Mouse (Mus musculus) CD4-positive helper T cell, adult 2 months (primary cell): Measurements from ENCODE around the gene Sap30bp.

Experiments used
- DNase-seq: peaks from one replicate; pipeline ENCODE4 v3.0.0-alpha.2; 2012; ENCODE audit warnings: low read depth, missing footprints, low spot score

The Sap30bp gene

GRCm38 (mm10) chr11:115955195-115955858, 22.2 kb downstream of the Sap30bp start:
- DNase-seq: peak; percentile 43

- DNase-seq: no peak
Observed at GRCm38 (mm10) chr11:115956453-115956852, 23.4 kb downstream of the Sap30bp start.

GRCm38 (mm10) chr11:115957971-115958370, 24.9 kb downstream of the Sap30bp start:
- DNase-seq: no peak

GRCm38 (mm10) chr11:115959018-115959417, 25.9 kb downstream of the Sap30bp start:
- no peak for DNase-seq

- no peak for DNase-seq
Observed at GRCm38 (mm10) chr11:115962651-115963412, 29.8 kb downstream of the Sap30bp start.

GRCm38 (mm10) chr11:115964977-115965604, 32.0 kb downstream of the Sap30bp start:
- DNase-seq: no peak

- DNase-seq: peak; percentile 15
Observed at GRCm38 (mm10) chr11:115968731-115969405, 35.8 kb downstream of the Sap30bp start.

GRCm38 (mm10) chr11:115970006-115970673, 37.1 kb downstream of the Sap30bp start:
- DNase-seq: no peak

GRCm38 (mm10) chr11:115971016-115971415, 37.9 kb downstream of the Sap30bp start:
- no peak for DNase-seq

- DNase-seq: peak; percentile 69
Observed at GRCm38 (mm10) chr11:115974309-115975082, 41.4 kb downstream of the Sap30bp start, which contains the start of gene Itgb4. TSS of gene Itgb4 (plus strand) at chr11:115974709.

- no peak for DNase-seq
Observed at GRCm38 (mm10) chr11:115975083-115975420, 42.0 kb downstream of the Sap30bp start.

GRCm38 (mm10) chr11:115975544-115975943, 42.5 kb downstream of the Sap30bp start:
- no peak for DNase-seq

- DNase-seq: no peak
Observed at GRCm38 (mm10) chr11:115982472-115982871, 49.4 kb downstream of the Sap30bp start.

- no peak for DNase-seq
Observed at GRCm38 (mm10) chr11:115983291-115983690, 50.2 kb downstream of the Sap30bp start.

- DNase-seq: no peak
Observed at GRCm38 (mm10) chr11:115989686-115990085, 56.6 kb downstream of the Sap30bp start.

GRCm38 (mm10) chr11:115992098-115992497, 59.0 kb downstream of the Sap30bp start:
- no peak for DNase-seq

- DNase-seq: no peak
Observed at GRCm38 (mm10) chr11:115995256-115995655, 62.2 kb downstream of the Sap30bp start.

GRCm38 (mm10) chr11:115997047-115997446, 64.0 kb downstream of the Sap30bp start:
- DNase-seq: no peak

GRCm38 (mm10) chr11:115997662-115998061, 64.6 kb downstream of the Sap30bp start:
- no peak for DNase-seq

- DNase-seq: no peak
Observed at GRCm38 (mm10) chr11:115999027-115999426, 65.9 kb downstream of the Sap30bp start.
